Mouse (Mus musculus) liver, postnatal 0 days (tissue): ENCODE measurements around the gene Pcgf5.

Source experiments
- CTCF ChIP-seq: sonication (generic); IDR thresholded peaks from 2 replicates; pipeline ENCODE4 v1.5.1; 2016; ENCODE audit warnings: antibody characterized with exemption, low read depth
- EP300 ChIP-seq: IDR thresholded peaks from 2 replicates; pipeline ENCODE4 v1.6.1; 2016; ENCODE audit warnings: antibody characterized with exemption, low read depth, mild to moderate bottlenecking

GRCm38 (mm10) chr19:36427195-36427876 lies 79.2 kb downstream of the Pcgf5 start:
- TF ChIP-seq CTCF (no peak), EP300 (no peak)
